Mouse (Mus musculus) c-Kit-positive CD71-negative TER-119-negative erythroid progenitor cells, embryonic 14.5 days (primary cell): ENCODE data around the gene Tfb2m.

Source experiments
- DNase-seq: peaks from one replicate; pipeline ENCODE4 v3.0.0-alpha.2; 2013; ENCODE audit warnings: low read depth

Gene Tfb2m

GRCm38 (mm10) chr1:179545768-179546550, at the start of gene Tfb2m, which contains the start of gene Cnst:
Gene Tfb2m, minus strand, starts transcription at chr1:179546267.
Gene Cnst, plus strand, starts transcription at chr1:179546370.
- DNase-seq: peak; percentile 99

- DNase-seq: no peak
Observed at GRCm38 (mm10) chr1:179592972-179593371, 46.9 kb upstream of the Tfb2m start.

- no peak for DNase-seq
Observed at GRCm38 (mm10) chr1:179592143-179592542, 46.1 kb upstream of the Tfb2m start.

GRCm38 (mm10) chr1:179591639-179592038, 45.6 kb upstream of the Tfb2m start:
- no peak for DNase-seq

GRCm38 (mm10) chr1:179588230-179588629, 42.2 kb upstream of the Tfb2m start:
- no peak for DNase-seq

- DNase-seq: no peak
Observed at GRCm38 (mm10) chr1:179586430-179587095, 40.5 kb upstream of the Tfb2m start.

- no peak for DNase-seq
Observed at GRCm38 (mm10) chr1:179585646-179586045, 39.6 kb upstream of the Tfb2m start.

GRCm38 (mm10) chr1:179584220-179584619, 38.2 kb upstream of the Tfb2m start:
- DNase-seq: no peak

GRCm38 (mm10) chr1:179583090-179583489, 37.0 kb upstream of the Tfb2m start:
- no peak for DNase-seq

- no peak for DNase-seq
Observed at GRCm38 (mm10) chr1:179582021-179582433, 36.0 kb upstream of the Tfb2m start.

GRCm38 (mm10) chr1:179581422-179581821, 35.4 kb upstream of the Tfb2m start:
- DNase-seq: no peak

GRCm38 (mm10) chr1:179580200-179580599, 34.1 kb upstream of the Tfb2m start:
- no peak for DNase-seq

GRCm38 (mm10) chr1:179578625-179579024, 32.6 kb upstream of the Tfb2m start:
- no peak for DNase-seq

GRCm38 (mm10) chr1:179573650-179574206, 27.7 kb upstream of the Tfb2m start:
- DNase-seq: no peak

GRCm38 (mm10) chr1:179571686-179572085, 25.6 kb upstream of the Tfb2m start:
- DNase-seq: no peak

GRCm38 (mm10) chr1:179570482-179570881, 24.4 kb upstream of the Tfb2m start:
- DNase-seq: no peak

- no peak for DNase-seq
Observed at GRCm38 (mm10) chr1:179568690-179569398, 22.8 kb upstream of the Tfb2m start.

GRCm38 (mm10) chr1:179567558-179567957, 21.5 kb upstream of the Tfb2m start:
- no peak for DNase-seq

- no peak for DNase-seq
Observed at GRCm38 (mm10) chr1:179563926-179564325, 17.9 kb upstream of the Tfb2m start.

- no peak for DNase-seq
Observed at GRCm38 (mm10) chr1:179563211-179563610, 17.1 kb upstream of the Tfb2m start.

- DNase-seq: no peak
Observed at GRCm38 (mm10) chr1:179560845-179561430, 14.9 kb upstream of the Tfb2m start.
